18 mouse cellular contexts compared by ENCODE assay signal in the genomic region with DNA sequence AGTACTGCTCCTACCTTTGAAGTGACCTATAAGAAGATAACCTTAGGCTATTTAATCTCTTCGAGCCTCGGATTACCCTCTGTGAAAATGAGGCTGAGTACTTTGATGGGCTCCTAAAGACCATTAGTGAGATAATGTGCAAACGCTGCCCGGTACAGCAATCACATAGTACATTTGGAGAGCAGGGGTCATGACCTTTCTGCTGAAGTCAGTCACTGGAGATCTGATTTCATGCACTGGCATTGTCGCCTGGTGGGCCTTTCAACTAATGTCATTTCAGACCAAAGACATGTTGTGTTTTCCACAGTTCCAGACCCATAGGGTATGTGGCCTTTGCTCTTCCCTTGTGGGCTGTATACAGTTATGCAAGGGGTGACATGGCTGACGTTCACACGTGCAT. TPM values are rescaled to one million over a fixed set of nuclear protein-coding genes. Genes with fewer than 3 reads are reported as not detected.
A peak's percentile ranks its signal among the peaks of the same experiment; 100 is the strongest.
DNase-seq lines count a peak whose midpoint lies in the region; ATAC-seq and TF ChIP-seq lines count a peak whose summit lies in the region.
"Had no signal": no experiment of that assay in that cellular context is flagged by ENCODE, and none has a peak within 500 bp of the region (broad histone marks: within the 10 kb centered on the region; RNA-seq: fewer than 3 reads in every experiment).

No protein-coding gene starts in this region.

- 60% methylated on average over 7 of the region's 7 CpGs for WGBS in forebrain, embryonic 12.5 days
- WGBS in forebrain, postnatal 0 days, result 61% methylated on average over 7 of the region's 7 CpGs
- 30% methylated on average over 7 of the region's 7 CpGs for WGBS in midbrain, embryonic 11.5 days
- 31% methylated on average over 7 of the region's 7 CpGs for WGBS in midbrain, postnatal 0 days
- 31% methylated on average over 7 of the region's 7 CpGs for WGBS in hindbrain, embryonic 14.5 days

- no peaks in the 10 kb centered on the region for H3K27me3 ChIP-seq in forebrain, embryonic 12.5 days
- no peaks in the 10 kb centered on the region for H3K27me3 ChIP-seq in forebrain, postnatal 0 days (ENCODE audit: insufficient read depth, low read length)
- no peaks in the 10 kb centered on the region for H3K27me3 ChIP-seq in midbrain, embryonic 11.5 days (ENCODE audit: control insufficient read depth, insufficient read depth, low read length)
- no peaks in the 10 kb centered on the region for H3K27me3 ChIP-seq in midbrain, postnatal 0 days (ENCODE audit: insufficient read depth, low read length)
- no peaks in the 10 kb centered on the region for H3K27me3 ChIP-seq in hindbrain, embryonic 14.5 days (ENCODE audit: control insufficient read depth, insufficient read depth, low read length)
- H3K27me3 ChIP-seq: heart, embryonic 15.5 days had no signal

- no peak for ATAC-seq in forebrain, embryonic 12.5 days (ENCODE audit: low FRiP score)
- no peak for ATAC-seq in forebrain, postnatal 0 days
- ATAC-seq in midbrain, embryonic 11.5 days (ENCODE audit: low FRiP score), result no peak
- ATAC-seq in midbrain, postnatal 0 days (ENCODE audit: low FRiP score), result no peak
- no peak for ATAC-seq in hindbrain, embryonic 14.5 days (ENCODE audit: low FRiP score)
- ATAC-seq: intestine, postnatal 0 days had no signal

- no peaks in the 10 kb centered on the region for H3K9me3 ChIP-seq in forebrain, embryonic 12.5 days
- no peaks in the 10 kb centered on the region for H3K9me3 ChIP-seq in forebrain, postnatal 0 days (ENCODE audit: low read length)
- no peaks in the 10 kb centered on the region; the same call in 1 of the 2 replicates for H3K9me3 ChIP-seq in midbrain, embryonic 11.5 days (ENCODE audit: control insufficient read depth, low read length)
- no peaks in the 10 kb centered on the region for H3K9me3 ChIP-seq in midbrain, postnatal 0 days (ENCODE audit: low read length)
- H3K9me3 ChIP-seq in hindbrain, embryonic 14.5 days (ENCODE audit: control insufficient read depth, low read length), result no peaks in the 10 kb centered on the region
- H3K9me3 ChIP-seq: heart, embryonic 15.5 days had no signal

- no peak overlapping the region for H3K9ac ChIP-seq in forebrain, embryonic 12.5 days
- no peak overlapping the region for H3K9ac ChIP-seq in forebrain, postnatal 0 days
- no peak overlapping the region for H3K9ac ChIP-seq in midbrain, embryonic 11.5 days (ENCODE audit: low read length)
- no peak overlapping the region for H3K9ac ChIP-seq in midbrain, postnatal 0 days (replicated peaks; ENCODE audit: low read length, poor library complexity, severe bottlenecking)
- H3K9ac ChIP-seq in hindbrain, embryonic 14.5 days, result no peak overlapping the region
- H3K9ac ChIP-seq: heart, embryonic 15.5 days had no signal

- H3K4me3 ChIP-seq in forebrain, embryonic 12.5 days (replicated peaks), result no peak overlapping the region
- H3K4me3 ChIP-seq in forebrain, postnatal 0 days (ENCODE audit: low read depth, low read length), result no peak overlapping the region
- no peak overlapping the region for H3K4me3 ChIP-seq in midbrain, embryonic 11.5 days (ENCODE audit: low read depth, low read length)
- no peak overlapping the region for H3K4me3 ChIP-seq in midbrain, postnatal 0 days (ENCODE audit: low read depth, low read length)
- H3K4me3 ChIP-seq in hindbrain, embryonic 14.5 days (replicated peaks; ENCODE audit: low read length), result no peak overlapping the region
- H3K4me3 ChIP-seq: heart, embryonic 15.5 days; layer of hippocampus, adult 2 months had no signal

- no peak for DNase-seq in forebrain, postnatal 0 days
- no peak for DNase-seq in midbrain, embryonic 11.5 days (ENCODE audit: low spot score, missing footprints)
- no peak for DNase-seq in midbrain, postnatal 0 days (ENCODE audit: low spot score)
- no peak for DNase-seq in hindbrain, embryonic 14.5 days (ENCODE audit: low spot score)
- DNase-seq in c-Kit-positive CD71-positive TER-119-positive erythroid progenitor cells, embryonic 14.5 days (ENCODE audit: low spot score), result no peak
- DNase-seq in adrenal gland, postnatal 36 days, result no peak
- DNase-seq: adrenal gland, postnatal 10 days; cerebellum, adult 8-10 months; heart, adult 18-20 months; kidney, postnatal 10 days; left cerebral cortex, postnatal 4 days; lung, adult 18-20 months; lung, postnatal 4 days had no signal

- no peak for TF ChIP-seq CTCF in forebrain, postnatal 0 days (IDR thresholded peaks at IDR 0.05; ENCODE audit: low read depth)
- TF ChIP-seq CTCF in midbrain, postnatal 0 days (IDR thresholded peaks at IDR 0.05), result no peak

- peak overlapping the region; percentile 33; the same call in 1 of the 2 replicates for H3K4me2 ChIP-seq in forebrain, embryonic 12.5 days
- H3K4me2 ChIP-seq in forebrain, postnatal 0 days (ENCODE audit: low read depth), result no peak overlapping the region
- no peak overlapping the region for H3K4me2 ChIP-seq in midbrain, embryonic 11.5 days
- no peak overlapping the region for H3K4me2 ChIP-seq in midbrain, postnatal 0 days (ENCODE audit: low read depth, low read length, poor library complexity, severe bottlenecking)
- H3K4me2 ChIP-seq in hindbrain, embryonic 14.5 days (replicated peaks), result peak overlapping the region; percentile 16; the same call in 1 of the 2 replicates
- H3K4me2 ChIP-seq: heart, embryonic 15.5 days had no signal

- peak overlapping the region; percentile 83 for H3K27ac ChIP-seq in forebrain, embryonic 12.5 days
- no peak overlapping the region for H3K27ac ChIP-seq in forebrain, postnatal 0 days (ENCODE audit: low read depth, low read length)
- H3K27ac ChIP-seq in midbrain, embryonic 11.5 days (ENCODE audit: low read depth, low read length), result peak overlapping the region; percentile 57; the same call in 1 of the 2 replicates
- no peak overlapping the region for H3K27ac ChIP-seq in midbrain, postnatal 0 days (ENCODE audit: low read depth, low read length)
- H3K27ac ChIP-seq in hindbrain, embryonic 14.5 days, result no peak overlapping the region
- H3K27ac ChIP-seq: heart, embryonic 15.5 days; layer of hippocampus, adult 2 months had no signal

- peaks cover 89% of the 10 kb centered on the region for H3K4me1 ChIP-seq in forebrain, embryonic 12.5 days
- peaks cover 31% of the 10 kb centered on the region for H3K4me1 ChIP-seq in forebrain, postnatal 0 days (ENCODE audit: insufficient read depth)
- H3K4me1 ChIP-seq in midbrain, embryonic 11.5 days (ENCODE audit: control insufficient read depth, insufficient read depth, low read length), result peaks cover 61% of the 10 kb centered on the region
- H3K4me1 ChIP-seq in midbrain, postnatal 0 days (ENCODE audit: insufficient read depth, low read length), result 0 out of 2 replicates have a peak, but pooled peaks cover 4% of the 10 kb centered on the region
- peaks cover 56% of the 10 kb centered on the region for H3K4me1 ChIP-seq in hindbrain, embryonic 14.5 days (replicated peaks; ENCODE audit: control insufficient read depth, insufficient read depth, low read length)

- peaks cover 5% of the 10 kb centered on the region for H3K36me3 ChIP-seq in forebrain, embryonic 12.5 days (replicated peaks)
- H3K36me3 ChIP-seq in forebrain, postnatal 0 days (ENCODE audit: insufficient read depth), result no peaks in the 10 kb centered on the region
- peaks cover 12% of the 10 kb centered on the region for H3K36me3 ChIP-seq in midbrain, embryonic 11.5 days (ENCODE audit: control insufficient read depth, insufficient read depth, low read length)
- H3K36me3 ChIP-seq in midbrain, postnatal 0 days (ENCODE audit: insufficient read depth, low read length), result no peaks in the 10 kb centered on the region
- H3K36me3 ChIP-seq in hindbrain, embryonic 14.5 days (replicated peaks; ENCODE audit: control insufficient read depth, insufficient read depth), result no peaks in the 10 kb centered on the region
- H3K36me3 ChIP-seq: heart, embryonic 15.5 days had no signal

RNA-seq across cellular contexts. Expression of a gene that starts 24.6 kb away (rescaled TPM):
- polyA plus RNA-seq in forebrain, embryonic 12.5 days (2016; fragmentation: Nextera tagmentation; extraction: Ambion mirVana), result 28.3 and 31.0 TPM in 2 replicates
- total RNA-seq in forebrain, postnatal 0 days (2014; rRNA removed), result 12.3 TPM in 2 replicates
- 2.8 and 3.5 TPM in 2 replicates for polyA plus RNA-seq in forebrain, postnatal 0 days (2015; fragmentation: Nextera tagmentation; extraction: Ambion mirVana)
- polyA plus RNA-seq in midbrain, embryonic 11.5 days (2014; fragmentation: Nextera tagmentation; extraction: Ambion mirVana), result 37.8 and 44.7 TPM in 2 replicates
- 13.5 and 24.9 TPM in 2 replicates for total RNA-seq in midbrain, postnatal 0 days (2014; rRNA removed)
- 2.7 and 3.9 TPM in 2 replicates for polyA plus RNA-seq in midbrain, postnatal 0 days (2015; fragmentation: Nextera tagmentation; extraction: Ambion mirVana)
- polyA plus RNA-seq in hindbrain, embryonic 14.5 days (2014; fragmentation: Nextera tagmentation; extraction: Ambion mirVana), result 10.1 and 11.8 TPM in 2 replicates
- total RNA-seq in adrenal gland, postnatal 36 days (2021), result 10 to 100 TPM; 42.4 to 82.2 TPM
- total RNA-seq: neutrophil, adult 5-6 weeks had no signal

Comparison
In these comparisons a context has a peak if more than half of its experiments do, and no peak if none do; other contexts are left out.
1. H3K27ac ChIP-seq: peak in forebrain, embryonic 12.5 days (single experiment) and midbrain, embryonic 11.5 days (single experiment); none in forebrain, postnatal 0 days (single experiment), midbrain, postnatal 0 days (single experiment) and hindbrain, embryonic 14.5 days (single experiment).
2. H3K4me2 ChIP-seq: peak in forebrain, embryonic 12.5 days (single experiment) and hindbrain, embryonic 14.5 days (single experiment); none in forebrain, postnatal 0 days (single experiment), midbrain, embryonic 11.5 days (single experiment) and midbrain, postnatal 0 days (single experiment).